Mouse (Mus musculus): Measurements from ENCODE around the gene Pafah1b3.
A peak's percentile ranks its signal among the peaks of the same experiment; 100 is the strongest.
"Not testable (repeated sequence)": the region's sequence is repeated elsewhere in the genome, so short reads cannot be mapped to it uniquely, and the experiment has no call there.

Pafah1b3 gene

DNA sequence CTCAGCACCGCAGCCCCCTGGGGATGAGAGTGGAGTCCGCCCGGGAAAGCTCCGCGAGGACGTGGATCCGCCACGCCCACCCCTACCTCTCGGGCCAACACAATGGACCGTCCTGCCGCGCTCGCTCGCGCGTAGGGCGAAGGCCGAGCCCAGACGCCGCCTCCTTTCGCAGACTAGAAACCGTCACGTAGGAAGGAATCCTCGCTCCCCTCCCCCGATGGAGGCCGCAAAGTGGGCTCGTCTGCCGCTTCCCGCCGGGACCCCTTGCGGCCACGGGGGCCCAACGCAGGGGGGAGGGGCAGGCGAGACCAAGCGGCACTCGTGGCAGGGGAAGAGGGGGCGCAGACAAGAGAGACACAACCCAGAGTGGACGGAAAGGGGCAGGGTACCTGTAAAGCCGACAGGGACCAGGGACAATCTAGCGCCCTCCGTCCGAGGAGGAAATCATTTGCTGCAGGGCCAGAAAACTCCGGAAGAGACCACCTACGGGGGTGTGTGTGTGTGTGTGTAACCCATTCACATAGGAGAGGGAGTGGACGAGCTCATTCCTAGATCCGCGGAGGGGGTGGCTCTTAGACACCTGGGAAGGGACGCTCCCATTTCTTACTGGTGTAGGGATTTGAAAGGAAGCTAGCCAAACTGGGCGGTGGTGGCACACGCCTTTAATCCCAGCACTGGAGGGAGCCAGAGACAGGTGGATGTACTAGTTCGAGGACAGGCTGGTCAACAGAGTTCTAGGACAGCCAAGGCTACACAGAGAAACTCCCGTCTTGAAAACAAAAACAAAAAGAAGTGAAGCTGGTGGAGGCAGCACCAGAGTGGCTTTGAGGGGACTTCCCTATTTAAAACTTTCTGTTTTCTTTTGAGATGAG is at the start of gene Pafah1b3:
Gene Pafah1b3 (minus strand): TSS at position 533 of the 872 bp plus-strand sequence.
- DNase-seq = peak; percentile 90 to 92

DNA sequence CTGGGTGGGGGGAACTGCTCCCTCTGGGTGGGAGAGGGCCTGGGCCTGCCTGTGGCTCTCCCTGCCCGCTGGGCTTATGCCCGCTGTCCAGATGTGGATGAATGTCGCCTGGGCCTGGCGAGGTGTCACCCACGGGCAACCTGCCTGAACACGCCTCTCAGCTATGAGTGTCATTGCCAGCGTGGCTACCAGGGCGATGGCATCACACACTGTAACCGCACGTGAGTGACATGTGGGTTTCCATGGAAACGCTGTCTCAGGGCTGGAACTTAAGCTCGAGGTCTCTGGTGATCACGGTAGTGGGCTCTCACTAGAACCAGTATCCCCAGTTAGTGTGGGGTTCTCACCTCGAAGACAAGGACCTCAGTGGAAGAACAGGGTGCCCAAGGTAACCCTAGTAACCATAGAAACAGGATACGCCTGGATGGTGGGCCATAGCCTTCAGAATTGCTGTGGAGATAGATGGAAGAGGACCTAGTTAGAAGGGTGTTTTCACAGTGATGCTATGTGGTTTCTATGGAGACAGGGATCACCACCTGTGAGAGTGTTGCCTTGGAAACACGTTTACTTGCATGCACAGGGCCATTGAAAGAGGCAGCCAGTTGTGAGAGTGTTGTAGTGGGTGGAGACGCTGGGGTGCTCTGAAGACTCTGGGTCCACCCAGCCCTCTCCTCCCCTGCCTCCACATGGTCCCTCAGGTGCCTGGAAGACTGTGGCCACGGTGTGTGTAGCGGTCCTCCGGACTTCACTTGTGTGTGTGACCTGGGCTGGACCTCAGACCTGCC is 43.4 kb upstream of the Pafah1b3 start:
- DNase-seq = no peak

DNA sequence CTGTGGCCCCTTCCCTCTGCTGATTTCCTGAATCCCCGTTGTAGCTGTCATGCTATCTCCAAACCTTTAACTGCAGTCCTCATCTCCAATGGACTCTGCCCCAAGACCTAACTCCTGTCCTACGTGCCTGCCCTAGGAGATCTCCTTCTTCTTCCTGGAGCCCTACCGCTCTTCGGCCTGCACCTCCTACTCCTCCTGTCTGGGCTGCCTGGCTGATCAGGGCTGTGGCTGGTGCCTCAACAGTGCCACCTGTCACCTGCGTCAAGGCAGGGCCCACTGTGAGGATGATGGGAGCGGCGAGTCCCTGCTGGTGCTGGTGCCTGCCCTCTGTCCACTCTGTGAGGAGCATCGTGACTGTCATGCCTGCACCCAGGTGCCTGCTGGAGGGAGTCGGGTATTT is 41.5 kb upstream of the Pafah1b3 start:
- DNase-seq = no peak

DNA sequence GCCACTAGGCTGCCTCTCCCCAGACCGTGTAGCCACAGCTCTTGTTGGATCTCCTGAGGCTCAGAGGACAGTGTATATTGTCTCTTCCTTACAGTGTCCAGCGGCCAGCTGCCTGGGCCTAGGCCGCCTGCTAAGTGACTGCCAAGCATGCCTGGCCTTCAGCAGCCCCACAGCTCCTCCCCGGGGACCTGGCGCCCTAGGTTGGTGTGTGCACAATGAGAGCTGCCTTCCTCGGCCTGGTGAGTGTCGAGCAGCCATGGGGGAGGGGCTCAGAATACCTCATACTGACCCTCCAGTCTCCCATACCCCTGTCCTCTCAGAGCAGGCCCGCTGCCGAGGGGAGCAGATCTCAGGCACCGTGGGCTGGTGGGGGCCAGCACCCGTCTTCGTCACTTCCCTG is 36.7 kb upstream of the Pafah1b3 start:
- no peak for DNase-seq

DNA sequence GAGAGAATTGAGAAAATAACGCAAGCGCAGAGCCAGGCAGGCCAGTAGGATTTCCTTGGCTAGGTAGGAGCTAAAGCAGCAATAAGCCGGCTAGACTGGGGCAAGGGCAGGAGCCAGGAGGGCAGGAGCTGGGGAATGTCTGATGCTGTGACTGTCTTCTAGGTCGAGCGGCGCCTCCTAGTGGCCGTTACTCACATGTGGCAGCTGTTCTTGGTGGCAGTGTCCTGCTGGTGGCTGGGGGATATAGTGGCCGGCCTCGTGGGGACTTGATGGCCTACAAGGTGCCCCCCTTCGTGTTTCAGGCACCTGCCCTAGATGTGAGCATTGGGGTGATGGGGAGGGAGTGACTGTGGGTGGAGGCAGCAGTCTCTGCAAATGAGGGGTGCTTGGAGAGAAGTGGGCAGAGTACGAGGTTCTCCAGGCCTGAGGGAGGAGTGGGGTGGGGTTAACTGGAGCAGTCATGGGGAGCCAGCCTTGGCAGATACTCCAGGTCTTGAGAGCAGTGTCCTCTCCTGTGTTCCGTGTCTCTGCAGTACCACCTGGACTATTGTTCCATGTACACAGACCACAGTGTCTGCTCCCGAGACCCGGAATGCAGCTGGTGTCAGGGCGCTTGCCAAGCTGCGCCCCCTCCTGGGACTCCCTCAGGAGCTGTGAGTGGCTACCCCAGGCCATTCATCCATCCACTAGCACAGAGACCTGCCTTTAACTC is 36.0 kb upstream of the Pafah1b3 start:
- DNase-seq = peak; percentile 69 to 81

DNA sequence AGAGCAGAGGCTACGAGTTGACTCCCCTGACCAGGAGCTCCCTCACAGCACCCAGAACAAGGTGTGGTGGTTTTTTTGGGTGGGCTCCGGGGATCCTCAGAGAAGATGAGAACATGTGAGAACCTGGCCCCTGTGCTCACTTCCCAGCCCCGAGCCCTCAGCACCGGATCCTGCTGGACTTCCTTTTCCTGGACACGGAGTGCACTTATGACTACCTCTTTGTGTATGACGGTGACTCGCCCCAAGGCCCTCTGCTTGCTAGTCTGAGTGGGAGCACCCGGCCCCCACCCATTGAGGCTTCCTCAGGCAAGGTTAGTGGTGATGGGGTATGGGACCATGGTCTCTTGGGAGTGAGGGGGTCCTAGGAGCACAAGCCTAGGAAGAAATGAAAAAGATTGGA is 28.4 kb upstream of the Pafah1b3 start:
- DNase-seq = no peak

DNA sequence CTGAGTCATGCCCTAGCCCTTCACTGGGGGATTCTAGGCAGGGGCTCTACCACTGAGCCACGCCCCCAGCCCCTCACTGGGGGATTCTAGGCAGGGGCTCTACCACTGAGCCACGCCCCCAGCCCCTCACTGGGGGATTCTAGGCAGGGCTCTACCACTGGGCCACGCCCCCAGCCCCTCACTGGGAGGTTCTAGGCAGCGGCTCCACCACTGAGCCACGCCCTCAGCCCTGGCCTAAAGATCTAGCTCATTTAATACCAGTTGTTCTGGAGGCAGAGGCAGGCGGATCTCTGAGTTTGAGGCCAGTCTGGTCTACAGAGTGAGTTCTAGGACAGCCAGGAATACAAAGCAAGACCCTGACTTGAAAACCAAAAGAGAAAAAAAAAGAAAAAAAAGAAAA is 27.6 kb upstream of the Pafah1b3 start:
- DNase-seq = not testable (repeated sequence)

DNA sequence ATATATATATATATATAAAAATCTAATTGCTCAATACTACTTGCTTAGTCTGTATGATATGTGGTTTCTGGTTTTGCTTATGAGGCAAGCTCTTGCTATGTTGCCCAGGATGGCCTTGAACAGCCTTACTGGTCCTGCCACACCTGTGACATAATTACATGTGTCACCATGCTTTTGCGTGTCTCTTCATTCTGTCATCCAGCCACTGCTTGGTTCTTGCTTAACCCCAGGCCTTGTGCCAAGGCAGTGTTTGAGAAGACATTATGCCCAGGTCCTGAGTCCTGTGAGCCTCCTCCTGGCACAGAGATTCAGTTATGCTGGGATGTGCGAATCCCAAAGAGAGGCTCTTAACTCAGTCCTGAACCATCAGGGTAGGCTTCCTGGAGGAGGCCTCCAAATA is 25.4 kb upstream of the Pafah1b3 start:
- no peak for DNase-seq

DNA sequence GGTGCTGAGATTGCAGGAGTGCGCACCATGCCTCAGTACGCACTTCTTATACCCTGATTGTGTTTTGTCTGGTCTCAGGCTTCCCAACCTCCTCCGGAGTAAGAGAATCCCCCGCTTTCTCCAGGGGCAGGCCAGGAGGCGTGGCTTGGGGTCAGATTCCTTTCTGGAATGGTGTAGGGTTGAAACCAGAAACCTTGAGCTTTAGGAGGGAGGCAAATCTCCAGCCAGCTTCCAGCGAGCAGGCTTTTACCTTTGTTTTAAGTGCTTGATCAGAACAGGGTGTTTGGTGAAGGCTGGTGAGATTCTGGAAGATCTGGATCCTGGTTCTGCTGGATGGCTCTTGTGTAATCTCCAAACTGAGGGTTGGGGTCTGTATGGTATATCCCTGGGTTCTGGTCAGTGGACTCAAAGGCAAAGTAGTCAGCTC is 24.3 kb upstream of the Pafah1b3 start:
- no peak for DNase-seq

DNA sequence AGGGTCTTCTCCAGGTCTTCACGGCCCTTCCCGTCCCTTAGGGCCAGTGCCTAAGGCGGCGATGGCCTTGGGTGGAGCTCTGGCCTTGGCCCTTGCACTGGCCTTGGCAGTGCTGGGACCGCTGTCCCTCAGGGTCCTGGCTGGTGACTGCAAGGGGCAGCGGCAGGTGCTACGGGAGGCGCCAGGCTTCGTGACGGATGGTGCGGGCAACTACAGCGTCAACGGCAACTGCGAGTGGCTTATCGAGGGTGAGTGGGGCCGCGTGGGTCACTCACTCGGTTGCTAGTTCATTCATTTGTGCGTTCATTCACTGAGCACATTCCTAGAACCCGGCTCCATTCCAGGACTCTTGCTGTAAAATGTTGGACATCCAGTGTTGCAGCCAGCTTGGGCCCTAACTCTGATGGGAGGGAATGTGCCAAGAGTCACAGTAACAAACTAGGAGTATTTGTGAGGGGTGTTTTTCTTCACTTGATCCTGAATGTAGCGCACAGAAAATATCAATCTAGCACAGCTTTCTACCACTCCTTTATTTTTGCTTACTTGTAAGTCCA is 19.7 kb upstream of the Pafah1b3 start:
- DNase-seq = peak; percentile 64 to 68

DNA sequence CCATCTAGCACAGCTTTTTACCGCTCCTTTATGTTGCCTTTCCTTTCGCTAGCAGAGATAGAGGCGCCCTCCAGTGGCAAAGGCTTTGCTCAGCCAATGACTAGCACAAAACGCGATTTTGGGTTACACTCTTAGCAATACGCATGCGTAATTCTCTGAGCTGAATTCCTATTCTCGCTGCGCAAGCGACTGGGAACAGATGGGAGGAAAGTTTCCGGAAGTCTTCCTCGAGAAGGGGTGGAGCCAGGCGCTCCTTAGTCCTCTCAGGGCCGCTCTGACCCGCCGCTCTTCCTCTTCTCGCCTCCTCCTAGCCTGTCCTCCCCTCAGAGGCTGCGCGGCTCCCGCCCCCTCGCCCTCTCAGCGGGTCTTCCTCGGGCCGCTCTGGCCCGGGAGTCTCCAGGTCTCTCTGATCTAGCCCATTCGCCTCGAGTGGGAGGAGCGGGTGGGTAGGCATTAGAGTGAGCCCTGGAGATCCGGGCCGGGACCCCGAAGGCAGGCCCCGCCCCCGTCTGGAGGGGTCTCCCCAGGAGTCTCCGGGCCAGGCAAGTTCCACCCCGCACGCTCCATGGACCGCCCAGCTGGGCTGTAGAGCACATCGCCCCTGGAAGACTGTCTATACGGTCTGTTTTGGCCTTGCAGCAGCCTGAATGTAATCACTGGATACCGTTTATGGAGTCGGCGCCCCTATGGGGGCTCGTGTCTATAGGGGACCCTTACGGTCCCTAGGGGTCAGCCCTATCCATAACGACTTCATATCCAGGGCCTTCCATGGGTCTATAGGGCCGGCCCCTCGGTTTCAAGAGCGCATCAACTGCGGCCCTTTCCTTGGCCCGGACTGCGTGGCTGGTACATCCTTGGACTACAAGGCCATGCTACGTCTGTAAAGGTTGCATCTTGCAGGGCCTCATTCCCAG is 19.0 kb upstream of the Pafah1b3 start, which contains the start of gene Megf8:
Gene Megf8 (plus strand): TSS at position 633 of the 914 bp plus-strand sequence.
- DNase-seq = peak; percentile 93 to 98

DNA sequence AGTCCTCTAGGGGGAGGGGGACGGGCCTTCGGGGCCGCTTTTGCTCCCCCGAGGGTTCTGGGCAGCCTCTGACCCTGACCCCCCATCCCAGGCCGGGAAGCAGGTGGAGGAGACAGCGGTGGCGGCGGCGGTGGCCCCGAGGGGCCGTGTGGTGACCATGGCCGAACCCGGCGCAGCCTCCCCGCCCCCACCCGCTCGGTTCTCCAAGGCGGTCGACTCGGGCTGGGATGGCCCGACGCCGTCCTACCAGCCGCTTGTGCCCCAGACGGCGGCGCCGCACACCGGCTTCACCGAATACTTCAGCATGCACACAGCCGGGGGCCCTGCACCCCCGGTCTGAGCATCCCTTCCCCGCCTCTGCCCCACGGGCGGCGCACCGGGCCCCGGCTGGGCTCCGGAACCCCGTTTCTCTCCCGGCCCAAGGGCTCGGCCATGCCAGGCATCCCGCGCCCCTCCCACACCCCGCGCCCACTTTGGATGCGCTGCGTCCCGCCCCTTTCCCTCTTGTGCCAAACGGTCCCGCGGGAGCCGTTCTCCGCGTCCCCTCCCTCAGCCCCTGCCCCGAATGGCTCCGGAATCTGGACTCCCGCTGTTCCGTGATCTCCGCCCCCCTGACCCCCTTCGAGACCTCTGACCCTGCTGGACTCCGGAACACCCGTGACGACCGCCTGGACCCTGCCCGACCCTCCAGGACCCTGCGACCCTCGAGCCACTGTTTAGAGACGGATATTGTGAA is 17.7 kb upstream of the Pafah1b3 start:
- peak; percentile 45 to 68 for DNase-seq

DNA sequence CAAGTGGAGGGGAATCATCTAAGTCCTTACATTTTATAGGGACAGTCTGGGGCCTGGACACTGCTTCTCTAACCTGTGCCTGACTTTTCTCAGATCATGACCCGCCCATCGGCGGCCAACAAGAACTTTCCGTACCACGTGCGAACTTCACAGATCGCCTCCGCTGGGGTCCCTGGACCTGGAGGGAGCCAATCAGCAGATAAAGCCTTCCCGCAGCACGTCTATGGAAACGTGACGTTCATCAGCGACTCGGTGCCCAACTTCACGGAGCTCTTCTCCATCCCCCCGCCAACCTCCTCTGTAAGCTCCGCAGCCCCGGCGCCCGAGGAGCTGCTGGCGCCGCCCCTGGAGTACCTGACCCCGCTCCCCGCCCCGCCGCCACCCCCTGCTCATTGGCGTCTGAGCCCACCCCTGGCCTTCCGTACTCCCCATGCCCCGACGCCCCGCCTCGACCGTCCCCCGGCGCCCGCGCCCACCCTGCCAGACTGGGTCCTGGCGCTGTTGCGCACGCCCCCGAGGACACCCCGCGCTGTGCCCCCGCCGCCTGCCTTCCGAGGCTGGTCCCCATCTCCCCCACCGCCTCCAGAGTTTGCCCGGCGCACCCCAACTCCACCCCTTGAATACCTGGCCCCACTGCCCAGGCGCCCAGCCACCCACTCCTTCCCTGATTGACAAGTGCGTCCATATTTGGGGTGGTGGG is 17.0 kb upstream of the Pafah1b3 start:
- peak in 1 of 2 experiments; percentile 44 for DNase-seq

DNA sequence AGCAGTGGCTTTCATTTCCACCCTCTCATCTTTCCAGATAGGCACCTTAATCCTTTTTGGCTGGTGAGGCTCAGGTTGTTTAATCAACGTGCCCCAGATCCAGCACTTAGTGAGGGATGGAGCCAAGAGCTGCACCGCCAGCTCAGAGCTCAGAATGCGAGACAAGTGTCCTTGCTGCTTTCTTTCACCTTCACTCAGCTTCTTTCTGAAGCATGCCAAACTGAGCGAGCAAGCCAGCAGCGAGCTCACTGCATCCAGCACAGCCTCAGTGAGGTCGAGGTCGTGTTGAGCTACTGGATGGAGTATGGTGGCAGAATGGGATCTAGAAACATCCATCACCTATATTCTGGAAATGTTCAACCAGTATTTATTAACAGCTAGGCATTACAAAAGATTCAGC is 15.5 kb upstream of the Pafah1b3 start:
- no peak for DNase-seq

DNA sequence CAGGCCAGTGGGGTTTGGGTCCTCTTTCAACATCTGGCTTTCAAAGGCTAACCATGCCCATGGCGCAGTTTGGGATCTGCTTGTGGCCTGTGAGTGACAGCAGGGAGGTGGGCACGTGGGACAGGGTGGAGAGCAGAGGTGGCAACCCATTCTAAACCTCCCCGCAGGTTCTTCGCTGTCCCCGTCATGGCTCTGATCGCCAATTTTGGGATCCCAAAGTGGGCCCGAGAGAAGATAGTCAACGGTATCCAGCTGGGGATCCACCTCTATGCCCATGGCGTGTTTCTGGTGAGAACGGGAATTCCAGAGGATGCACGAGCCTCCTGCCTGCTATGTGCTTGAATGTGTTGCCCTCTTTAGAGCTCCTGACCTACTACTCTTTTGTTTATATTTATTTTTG is 13.4 kb upstream of the Pafah1b3 start:
- no peak for DNase-seq

DNA sequence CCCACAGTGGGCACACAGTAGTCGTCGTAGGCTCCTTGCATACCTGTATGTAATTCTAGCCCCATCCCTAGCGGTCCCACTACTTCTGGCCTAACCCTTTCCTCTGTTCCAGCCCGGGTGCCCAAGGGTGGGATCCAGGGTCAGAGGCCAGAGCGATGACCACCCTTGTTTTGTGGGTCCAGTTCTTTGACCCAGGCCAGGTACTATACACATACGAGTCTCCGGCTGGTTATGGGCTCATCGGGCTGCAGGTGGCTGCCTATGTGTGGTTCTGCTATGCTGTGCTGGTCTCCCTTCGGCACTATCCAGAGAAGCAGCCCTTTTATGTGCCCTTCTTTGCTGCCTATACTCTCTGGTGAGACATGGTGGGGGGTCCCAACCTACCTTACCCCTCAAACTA is 11.6 kb upstream of the Pafah1b3 start:
- DNase-seq = no peak

DNA sequence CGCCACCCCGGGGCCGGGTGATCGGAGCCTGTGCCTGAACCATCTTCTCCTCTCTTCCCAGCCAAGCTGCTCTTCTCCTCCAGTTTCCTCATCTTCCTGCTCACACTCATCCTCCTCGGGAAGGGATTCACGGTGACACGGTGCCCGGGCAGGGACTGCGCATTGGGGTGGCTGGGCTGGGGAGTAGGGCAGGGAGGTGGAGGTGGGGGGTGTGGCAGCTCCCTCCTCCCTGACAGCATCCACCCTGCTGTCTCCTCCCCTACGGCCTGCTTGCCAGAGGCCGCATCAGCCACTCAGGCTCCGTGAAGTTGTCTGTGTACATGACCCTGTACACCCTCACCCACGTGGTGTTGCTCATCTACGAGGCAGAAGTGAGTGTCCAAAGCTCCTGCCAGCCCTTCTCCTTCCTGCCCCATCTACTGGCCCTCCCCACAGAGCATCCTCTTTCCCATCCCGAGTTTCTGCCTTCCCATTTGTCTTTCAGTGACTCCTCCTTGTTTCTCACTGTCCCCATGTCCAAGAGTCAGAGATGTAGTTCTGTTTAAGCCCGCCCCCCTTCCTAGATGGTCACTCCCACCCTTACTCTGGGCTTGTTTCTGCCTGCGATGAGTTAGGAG is 11.0 kb upstream of the Pafah1b3 start:
- no peak for DNase-seq

DNA sequence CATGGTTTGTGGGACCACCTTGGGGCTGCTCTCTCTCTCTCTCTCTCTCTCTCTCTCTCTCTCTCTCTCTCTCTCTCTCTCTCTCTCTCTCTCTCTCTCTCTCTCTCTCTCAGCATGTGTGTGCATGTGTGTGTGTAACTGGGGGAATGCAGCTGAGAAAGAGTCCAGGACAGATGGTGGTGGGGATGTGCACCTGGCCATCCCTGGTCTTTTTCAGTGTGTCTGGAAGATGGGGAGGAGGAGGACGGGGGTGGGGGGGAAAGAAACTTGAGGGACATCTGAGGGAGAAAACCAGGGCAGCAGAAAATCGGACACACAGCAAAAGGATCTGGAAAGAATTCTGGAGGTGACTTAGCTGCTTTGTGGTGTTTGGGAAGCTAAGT is 8.8 kb upstream of the Pafah1b3 start:
- no peak for DNase-seq

DNA sequence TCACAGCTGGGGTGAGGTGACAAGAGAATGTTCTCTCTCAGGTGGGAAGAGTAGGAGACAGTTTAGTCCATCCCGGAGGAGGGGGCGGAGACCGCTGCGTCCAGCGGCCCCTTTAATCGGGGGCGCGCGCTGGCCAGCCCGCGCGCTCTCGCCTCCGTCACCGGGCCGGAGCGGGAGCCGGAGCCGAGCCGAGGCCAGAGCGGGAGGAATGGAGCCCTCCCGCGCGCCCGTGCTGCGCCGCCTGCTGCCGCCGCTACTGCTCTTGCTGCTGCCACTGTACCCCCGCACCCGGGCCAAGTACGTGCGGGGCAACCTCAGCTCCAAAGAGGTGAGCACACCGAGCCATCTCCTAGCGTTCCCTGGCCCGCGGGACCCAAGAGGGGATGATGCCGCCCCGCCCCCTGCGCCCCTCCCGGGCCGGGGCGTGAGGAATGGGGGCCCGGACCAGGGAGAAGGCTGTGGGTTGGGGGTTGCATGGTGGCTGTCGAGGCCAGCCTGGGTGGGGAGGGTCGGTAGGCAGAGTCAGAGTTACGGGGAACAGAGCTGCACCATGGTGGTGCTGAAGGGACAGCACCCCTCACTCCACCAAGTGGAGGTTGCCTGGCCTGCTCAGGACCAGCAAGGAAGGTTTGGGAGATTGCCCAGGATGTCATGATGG is 8.3 kb upstream of the Pafah1b3 start, which contains the start of gene Tmem145:
Gene Tmem145 (plus strand): TSS at position 151 of the 658 bp plus-strand sequence.
- DNase-seq = peak; percentile 83 to 91
